10 mouse cellular contexts compared by ENCODE assay signal in genomic region chr11:81983146-81983545, GRCm38 (mm10). TPM values are rescaled to one million over a fixed set of nuclear protein-coding genes. Genes with fewer than 3 reads are reported as not detected.
DNase-seq lines count a peak whose midpoint lies in the region; ATAC-seq and TF ChIP-seq lines count a peak whose summit lies in the region.
"Had no signal": no experiment of that assay in that cellular context is flagged by ENCODE, and none has a peak within 500 bp of the region (broad histone marks: within the 10 kb centered on the region; RNA-seq: fewer than 3 reads in every experiment).

No protein-coding gene starts in this region.

- H3K27me3 ChIP-seq in intestine, postnatal 0 days (replicated peaks; ENCODE audit: control insufficient read depth, insufficient read depth, low read length) = no peaks in the 10 kb centered on the region
- no peaks in the 10 kb centered on the region for H3K27me3 ChIP-seq in intestine, embryonic 16.5 days (replicated peaks; ENCODE audit: control insufficient read depth, insufficient read depth, low read length)
- no peaks in the 10 kb centered on the region for H3K27me3 ChIP-seq in ES-Bruce4 (ENCODE audit: control insufficient read depth, insufficient read depth, low read length, poor library complexity, severe bottlenecking)
- no peaks in the 10 kb centered on the region for H3K27me3 ChIP-seq in midbrain, postnatal 0 days (ENCODE audit: insufficient read depth, low read length)

- no peaks in the 10 kb centered on the region for H3K4me1 ChIP-seq in intestine, postnatal 0 days (replicated peaks; ENCODE audit: control insufficient read depth, insufficient read depth, low read length)
- no peaks in the 10 kb centered on the region for H3K4me1 ChIP-seq in intestine, embryonic 16.5 days (ENCODE audit: control insufficient read depth, insufficient read depth, low read length)
- no peaks in the 10 kb centered on the region for H3K4me1 ChIP-seq in ES-Bruce4 (ENCODE audit: control insufficient read depth, insufficient read depth, low read length)
- H3K4me1 ChIP-seq in midbrain, postnatal 0 days (ENCODE audit: insufficient read depth, low read length) = no peaks in the 10 kb centered on the region; the same call in 1 of the 2 replicates
- H3K4me1 ChIP-seq: embryonic facial prominence, embryonic 15.5 days had no signal

- no peak for TF ChIP-seq POLR2A in ES-Bruce4 (IDR thresholded peaks at IDR 0.05; ENCODE audit: insufficient read depth, low read length)
- no peak for TF ChIP-seq POLR2A in brain, embryonic 14.5 days (IDR thresholded peaks at IDR 0.05; ENCODE audit: borderline replicate concordance, extremely low read depth, insufficient read depth, insufficient read length, poor library complexity, severe bottlenecking)

- no peak overlapping the region for H3K4me3 ChIP-seq in intestine, postnatal 0 days (ENCODE audit: low read depth, low read length)
- no peak overlapping the region for H3K4me3 ChIP-seq in intestine, embryonic 16.5 days (ENCODE audit: low read length)
- no peak overlapping the region for H3K4me3 ChIP-seq in ES-Bruce4 (ENCODE audit: low read depth, low read length)
- no peak overlapping the region for H3K4me3 ChIP-seq in midbrain, postnatal 0 days (ENCODE audit: low read depth, low read length)
- H3K4me3 ChIP-seq: embryonic facial prominence, embryonic 15.5 days; limb, embryonic 13.5 days had no signal

- 38% methylated on average over 5 of the region's 5 CpGs for WGBS in intestine, postnatal 0 days
- 45% methylated on average over 5 of the region's 5 CpGs for WGBS in intestine, embryonic 16.5 days
- 43% methylated on average over 5 of the region's 5 CpGs for WGBS in midbrain, postnatal 0 days

- TF ChIP-seq EP300 in ES-Bruce4 (IDR thresholded peaks at IDR 0.05; ENCODE audit: insufficient read depth, low read depth, low read length) = no peak

- H3K9me3 ChIP-seq in intestine, postnatal 0 days (ENCODE audit: control insufficient read depth) = no peaks in the 10 kb centered on the region
- no peaks in the 10 kb centered on the region for H3K9me3 ChIP-seq in intestine, embryonic 16.5 days (ENCODE audit: control insufficient read depth, low read length)
- H3K9me3 ChIP-seq in ES-Bruce4 (replicated peaks; ENCODE audit: control insufficient read depth, insufficient read depth, low read length, poor library complexity, severe bottlenecking) = no peaks in the 10 kb centered on the region
- H3K9me3 ChIP-seq in midbrain, postnatal 0 days (ENCODE audit: low read length) = no peaks in the 10 kb centered on the region
- H3K9me3 ChIP-seq: embryonic facial prominence, embryonic 15.5 days; limb, embryonic 13.5 days had no signal

- H3K27ac ChIP-seq in intestine, postnatal 0 days (ENCODE audit: low read depth, low read length) = no peak overlapping the region
- H3K27ac ChIP-seq in intestine, embryonic 16.5 days (ENCODE audit: low read length) = no peak overlapping the region
- no peak overlapping the region for H3K27ac ChIP-seq in ES-Bruce4 (ENCODE audit: insufficient read depth, low read length)
- no peak overlapping the region for H3K27ac ChIP-seq in midbrain, postnatal 0 days (ENCODE audit: low read depth, low read length)
- H3K27ac ChIP-seq: embryonic facial prominence, embryonic 15.5 days; limb, embryonic 13.5 days had no signal

- TF ChIP-seq CTCF in intestine, postnatal 0 days (IDR thresholded peaks at IDR 0.05; ENCODE audit: low read depth) = peak; percentile 77
- TF ChIP-seq CTCF in ES-Bruce4 (IDR thresholded peaks at IDR 0.05; ENCODE audit: low read depth, low read length) = peak; percentile 47
- TF ChIP-seq CTCF in brain, embryonic 14.5 days (IDR thresholded peaks at IDR 0.05; ENCODE audit: borderline replicate concordance, extremely low read depth, insufficient read depth, insufficient read length) = peak; percentile 77; the same call in 1 of the 2 replicates
- peak; percentile 76 for TF ChIP-seq CTCF in midbrain, postnatal 0 days (IDR thresholded peaks at IDR 0.05)

- no peak for ATAC-seq in intestine, postnatal 0 days
- ATAC-seq in intestine, embryonic 16.5 days = no peak
- no peak for ATAC-seq in midbrain, postnatal 0 days (ENCODE audit: low FRiP score)

- no peak overlapping the region for H3K9ac ChIP-seq in intestine, postnatal 0 days (ENCODE audit: low read depth, low read length)
- no peak overlapping the region for H3K9ac ChIP-seq in intestine, embryonic 16.5 days (ENCODE audit: low read depth, low read length)
- H3K9ac ChIP-seq in ES-Bruce4 (ENCODE audit: low read depth, poor library complexity, severe bottlenecking) = no peak overlapping the region
- no peak overlapping the region for H3K9ac ChIP-seq in midbrain, postnatal 0 days (replicated peaks; ENCODE audit: low read length, poor library complexity, severe bottlenecking)
- H3K9ac ChIP-seq: embryonic facial prominence, embryonic 15.5 days; limb, embryonic 13.5 days had no signal

- no peaks in the 10 kb centered on the region for H3K36me3 ChIP-seq in intestine, postnatal 0 days (ENCODE audit: control insufficient read depth, insufficient read depth)
- no peaks in the 10 kb centered on the region for H3K36me3 ChIP-seq in intestine, embryonic 16.5 days (ENCODE audit: control insufficient read depth, insufficient read depth, low read length)
- H3K36me3 ChIP-seq in ES-Bruce4 (ENCODE audit: control insufficient read depth, insufficient read depth, low read length, poor library complexity, severe bottlenecking) = no peaks in the 10 kb centered on the region
- no peaks in the 10 kb centered on the region for H3K36me3 ChIP-seq in midbrain, postnatal 0 days (ENCODE audit: insufficient read depth, low read length)
- H3K36me3 ChIP-seq: embryonic facial prominence, embryonic 15.5 days; limb, embryonic 13.5 days had no signal

- DNase-seq in brain, embryonic 14.5 days (ENCODE audit: low read depth) = peak; percentile 82
- DNase-seq in forelimb bud, embryonic 11.5 days (ENCODE audit: low read depth, low spot score) = peak; percentile 77
- peak; percentile 48 for DNase-seq in layer of hippocampus, adult 9-10 months (ENCODE audit: low spot score)
- DNase-seq in midbrain, postnatal 0 days (ENCODE audit: low spot score) = peak; percentile 89
- peak; percentile 65 for DNase-seq in thymus, postnatal 14 days

- no peak overlapping the region for H3K4me2 ChIP-seq in intestine, postnatal 0 days (replicated peaks; ENCODE audit: low read depth)
- no peak overlapping the region for H3K4me2 ChIP-seq in intestine, embryonic 16.5 days (ENCODE audit: low read depth, low read length)
- no peak overlapping the region for H3K4me2 ChIP-seq in midbrain, postnatal 0 days (ENCODE audit: low read depth, low read length, poor library complexity, severe bottlenecking)
- H3K4me2 ChIP-seq: embryonic facial prominence, embryonic 15.5 days; limb, embryonic 13.5 days had no signal

RNA-seq across cellular contexts. Expression of gene Asic2, which starts 14.9 kb away (rescaled TPM):
- polyA plus RNA-seq in intestine, postnatal 0 days (2015; fragmentation: Nextera tagmentation; extraction: Ambion mirVana) = 0.44 and 0.55 TPM in 2 replicates
- 0.15 and 0.16 TPM in 2 replicates for polyA plus RNA-seq in intestine, embryonic 16.5 days (2015; fragmentation: Nextera tagmentation; extraction: Ambion mirVana)
- polyA plus RNA-seq in ES-Bruce4 (2011; ENCODE audit: insufficient read depth, insufficient read length, low read depth, missing spikeins) = not detected in 2 replicates
- polyA plus RNA-seq in brain, embryonic 14.5 days (2012; rRNA removed) = 12.4 and 24.0 TPM in 2 replicates
- total RNA-seq in midbrain, postnatal 0 days (2014; rRNA removed) = 60.2 and 63.8 TPM in 2 replicates
- polyA plus RNA-seq in midbrain, postnatal 0 days (2015; fragmentation: Nextera tagmentation; extraction: Ambion mirVana) = 19.8 and 20.3 TPM in 2 replicates

RNA-seq across cellular contexts. Expression of gene Ccl2, which starts 52.2 kb away (rescaled TPM):
- polyA plus RNA-seq in intestine, postnatal 0 days (2015; fragmentation: Nextera tagmentation; extraction: Ambion mirVana) = 3.4 and 4.4 TPM in 2 replicates
- polyA plus RNA-seq in intestine, embryonic 16.5 days (2015; fragmentation: Nextera tagmentation; extraction: Ambion mirVana) = 6.7 and 8.3 TPM in 2 replicates
- 4.2 and 4.3 TPM in 2 replicates for polyA plus RNA-seq in ES-Bruce4 (2011; ENCODE audit: insufficient read depth, insufficient read length, low read depth, missing spikeins)
- 0.72 and 0.74 TPM in 2 replicates for polyA plus RNA-seq in brain, embryonic 14.5 days (2012; rRNA removed)
- 0.24 TPM in 1 of 2 replicates, not detected in the other for total RNA-seq in midbrain, postnatal 0 days (2014; rRNA removed)
- polyA plus RNA-seq in midbrain, postnatal 0 days (2015; fragmentation: Nextera tagmentation; extraction: Ambion mirVana) = 1.1 and 1.2 TPM in 2 replicates

RNA-seq across cellular contexts. Expression of gene Gm17268, which starts 55.2 kb away (rescaled TPM):
- not detected in 2 replicates for polyA plus RNA-seq in intestine, postnatal 0 days (2015; fragmentation: Nextera tagmentation; extraction: Ambion mirVana)
- not detected in 2 replicates for polyA plus RNA-seq in intestine, embryonic 16.5 days (2015; fragmentation: Nextera tagmentation; extraction: Ambion mirVana)
- polyA plus RNA-seq in ES-Bruce4 (2011; ENCODE audit: insufficient read depth, insufficient read length, low read depth, missing spikeins) = not detected in 2 replicates
- not detected in 2 replicates for polyA plus RNA-seq in brain, embryonic 14.5 days (2012; rRNA removed)
- not detected in 2 replicates for total RNA-seq in midbrain, postnatal 0 days (2014; rRNA removed)
- not detected in 2 replicates for polyA plus RNA-seq in midbrain, postnatal 0 days (2015; fragmentation: Nextera tagmentation; extraction: Ambion mirVana)
- polyA plus RNA-seq: embryonic facial prominence, embryonic 15.5 days; limb, embryonic 13.5 days had no signal
